Mouse (Mus musculus) thymus, adult 2 months (tissue): Measurements from ENCODE around the gene Kcne3. TPM values are rescaled to one million over a fixed set of nuclear protein-coding genes. Genes with fewer than 3 reads are reported as not detected.

Source experiments
- DNase-seq: peaks from one replicate; pipeline ENCODE4 v3.0.0; 2021
- H3K27ac ChIP-seq: fragments of 200-500 bp; 2 replicates; pipeline ENCODE4 v1.5.1; 2012; ENCODE audit warnings: low read length, control low read depth; ENCODE audit not compliant: control insufficient read depth, insufficient read depth
- H3K27me3 ChIP-seq: fragments of 200-500 bp; 2 replicates; pipeline ENCODE4 v1.6.1; 2012; ENCODE audit warnings: mild to moderate bottlenecking, low read length, moderate library complexity, mixed read lengths; ENCODE audit not compliant: control insufficient read depth, insufficient read depth
- H3K36me3 ChIP-seq: fragments of 200-500 bp; 2 replicates; pipeline ENCODE4 v1.6.1; 2012; ENCODE audit warnings: mild to moderate bottlenecking, low read length, moderate library complexity; ENCODE audit not compliant: control insufficient read depth, insufficient read depth
- H3K4me1 ChIP-seq: fragments of 200-500 bp; replicated peaks from 2 replicates; pipeline ENCODE4 v1.6.1; 2012; ENCODE audit warnings: low read length; ENCODE audit not compliant: control insufficient read depth, insufficient read depth
- H3K4me3 ChIP-seq: fragments of 200-500 bp; 2 replicates; pipeline ENCODE4 v1.5.1; 2012; ENCODE audit warnings: mild to moderate bottlenecking, low read length, control low read depth, moderate library complexity; ENCODE audit not compliant: control insufficient read depth, insufficient read depth
- CTCF ChIP-seq: fragments of 200-500 bp; IDR thresholded peaks from 2 replicates; pipeline ENCODE4 v1.5.1; 2012; ENCODE audit warnings: mild to moderate bottlenecking, control low read depth, low read length, moderate library complexity, borderline replicate concordance; ENCODE audit not compliant: control insufficient read depth, poor library complexity, insufficient read depth; ENCODE audit errors: extremely low read depth
- POLR2A ChIP-seq: fragments of 200-500 bp; IDR thresholded peaks from 2 replicates; pipeline ENCODE4 v1.6.1; 2012; ENCODE audit warnings: mild to moderate bottlenecking, low read length, control low read depth, moderate library complexity; ENCODE audit not compliant: control insufficient read depth, poor library complexity, insufficient read depth; ENCODE audit errors: extremely low read depth
- WGBS: fragments of 180-500 bp; shearing (Covaris S2); methylation state at CpG from one replicate; pipeline ENCODE4 v1.1.7; 2018; 5-methylcytosine and 5-hydroxymethylcytosine counted together
- polyA plus RNA-seq: library from polyadenylated mRNA; depleted of rRNA; stranded (reverse); fragments of >200 nt; gene quantifications from 2 replicates; pipeline ENCODE4 v1.2.3, GENCODE M21; 2012

Gene Kcne3
- polyA plus RNA-seq, 1 experiment: 0.97 TPM

DNA sequence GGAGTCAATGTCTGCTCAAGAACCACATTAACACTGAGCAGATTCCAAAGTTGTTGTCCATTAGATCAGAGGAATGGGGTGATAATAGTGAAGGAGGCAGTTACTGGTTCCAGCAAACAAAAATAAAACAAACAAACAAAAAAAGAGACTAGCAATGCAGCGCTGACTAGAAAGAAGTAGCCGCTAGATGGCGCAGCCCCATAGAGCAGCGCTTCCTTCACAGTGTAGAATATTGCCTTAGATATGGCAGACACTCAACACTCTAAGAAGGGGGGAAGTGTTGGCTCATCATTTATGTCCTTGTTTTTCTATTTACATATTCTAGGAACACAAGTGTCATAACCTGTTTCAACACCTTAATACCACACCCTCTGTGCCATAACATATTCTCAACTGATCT is 14.5 kb downstream of the Kcne3 start:
- no peak for TF ChIP-seq POLR2A
- no peak for TF ChIP-seq CTCF
- DNase-seq: peak; percentile 63
- no peaks in the 10 kb centered on the region for H3K36me3 ChIP-seq
- no peak overlapping the region for H3K27ac ChIP-seq
- H3K4me1 ChIP-seq: no peaks in the 10 kb centered on the region
- 1% methylated on average over 4 of the region's 4 CpGs for WGBS
- no peak overlapping the region for H3K4me3 ChIP-seq
- no peaks in the 10 kb centered on the region for H3K27me3 ChIP-seq

GRCm38 (mm10) chr7:100201191-100201590 is 24.9 kb downstream of the Kcne3 start:
- H3K27ac ChIP-seq: no peak overlapping the region
- no peaks in the 10 kb centered on the region for H3K4me1 ChIP-seq
- 97% methylated on average over 3 of the region's 3 CpGs for whole genome bisulfite sequencing
- no peaks in the 10 kb centered on the region for H3K27me3 ChIP-seq
- no peak for TF ChIP-seq POLR2A
- TF ChIP-seq CTCF: no peak
- H3K4me3 ChIP-seq: no peak overlapping the region
- no peak for DNase-seq
- H3K36me3 ChIP-seq: no peaks in the 10 kb centered on the region

DNA sequence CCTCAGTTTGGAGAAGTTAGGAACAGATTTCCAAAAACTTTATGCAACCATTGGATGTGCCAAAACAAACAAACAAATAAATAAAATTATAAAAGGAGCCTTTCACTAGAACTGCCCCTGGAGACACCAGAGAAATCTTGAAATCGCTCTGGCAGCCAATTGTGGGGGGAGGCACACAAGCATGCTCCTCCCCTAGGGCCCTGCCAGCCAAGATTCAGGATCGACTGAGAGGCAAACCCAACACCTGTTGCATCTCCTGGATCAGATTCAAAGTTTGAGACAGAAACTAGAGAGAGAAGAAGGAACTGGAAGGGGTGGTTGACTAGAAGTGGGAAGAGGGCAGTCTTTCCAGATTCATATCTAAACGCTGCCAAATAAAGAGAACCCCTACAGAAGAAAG is 27.3 kb downstream of the Kcne3 start:
- TF ChIP-seq CTCF: no peak
- TF ChIP-seq POLR2A: no peak
- Histone ChIP-seq H3K27me3 (no peaks in the 10 kb centered on the region), H3K27ac (no peak overlapping the region), H3K4me1 (no peaks in the 10 kb centered on the region), H3K4me3 (no peak overlapping the region), H3K36me3 (no peaks in the 10 kb centered on the region)
- DNase-seq: no peak
- WGBS: 59% methylated on average over 3 of the region's 3 CpGs

- H3K36me3 ChIP-seq: no peaks in the 10 kb centered on the region
- no peak overlapping the region for H3K4me3 ChIP-seq
- WGBS: 87% methylated on average over 6 of the region's 6 CpGs
- H3K27me3 ChIP-seq: no peaks in the 10 kb centered on the region
- no peak overlapping the region for H3K27ac ChIP-seq
- no peak for DNase-seq
- no peak for TF ChIP-seq CTCF
- no peak for TF ChIP-seq POLR2A
- H3K4me1 ChIP-seq: no peaks in the 10 kb centered on the region
Observed at GRCm38 (mm10) chr7:100204871-100205270, 28.6 kb downstream of the Kcne3 start.

DNA sequence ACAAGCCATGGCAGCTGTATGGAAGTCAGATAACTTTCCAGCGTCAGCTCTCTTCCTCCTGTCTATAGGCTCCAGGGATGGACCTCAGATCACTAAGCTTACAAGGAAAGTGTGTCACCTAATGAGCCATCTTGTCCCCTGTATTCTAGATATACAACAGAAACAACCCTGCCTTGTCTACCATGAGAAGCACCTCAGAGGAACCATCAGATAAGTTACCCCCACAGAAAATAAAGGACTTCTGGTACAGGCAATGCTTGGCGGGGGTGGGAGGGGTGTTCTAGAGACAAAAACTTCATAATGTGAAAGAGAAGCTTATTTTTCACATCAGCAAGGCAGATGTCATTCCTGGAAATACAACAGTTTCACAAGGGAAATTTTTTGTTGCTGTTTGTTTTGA is 29.8 kb downstream of the Kcne3 start:
- 97% methylated on average over 2 of the region's 2 CpGs for WGBS
- Histone ChIP-seq H3K36me3 (no peaks in the 10 kb centered on the region), H3K4me1 (no peaks in the 10 kb centered on the region), H3K27me3 (no peaks in the 10 kb centered on the region), H3K27ac (no peak overlapping the region), H3K4me3 (no peak overlapping the region)
- DNase-seq: no peak
- TF ChIP-seq POLR2A (no peak), CTCF (no peak)

DNA sequence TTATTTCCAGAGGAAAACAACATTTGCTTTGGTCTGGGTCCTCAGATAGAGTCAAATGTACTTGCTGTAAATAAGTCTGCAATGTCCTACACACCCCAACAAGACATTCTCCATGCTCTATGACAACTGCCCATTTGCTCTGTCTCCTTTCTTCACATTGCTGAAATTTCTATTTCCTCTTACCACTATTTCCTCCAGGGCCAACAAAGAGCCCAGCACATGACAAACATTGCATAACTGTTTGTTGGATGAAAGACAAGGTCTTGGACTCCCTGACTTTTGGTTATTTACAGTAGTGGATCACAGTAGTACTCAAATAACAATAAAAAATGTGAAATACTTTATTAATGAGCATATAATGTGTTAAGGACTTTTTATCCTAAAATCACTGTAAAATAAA is 31.6 kb downstream of the Kcne3 start:
- H3K27ac ChIP-seq: no peak overlapping the region
- H3K4me1 ChIP-seq: no peaks in the 10 kb centered on the region
- no peak for TF ChIP-seq POLR2A
- no peak for TF ChIP-seq CTCF
- no peaks in the 10 kb centered on the region for H3K36me3 ChIP-seq
- DNase-seq: no peak
- no peaks in the 10 kb centered on the region for H3K27me3 ChIP-seq
- no peak overlapping the region for H3K4me3 ChIP-seq

DNA sequence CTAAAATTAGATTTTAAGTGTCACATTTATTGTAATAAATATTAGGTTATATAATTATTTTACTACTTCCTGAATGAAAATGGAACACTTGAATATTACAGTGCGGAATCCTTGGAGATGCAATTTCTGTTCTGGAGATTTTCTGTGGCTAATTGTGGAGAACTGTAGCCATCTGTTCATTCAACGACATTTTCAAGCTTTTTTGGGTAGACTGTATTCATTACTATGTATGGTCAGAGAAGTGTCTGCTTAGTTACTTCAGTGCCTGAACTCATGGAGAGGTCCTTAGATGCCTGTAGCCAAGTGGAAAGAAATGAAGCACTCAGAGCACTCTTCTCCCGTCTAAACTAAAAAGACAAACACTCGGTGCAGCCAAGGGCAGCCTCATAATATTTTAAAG is 38.0 kb downstream of the Kcne3 start:
- 89% methylated on average over 4 of the region's 4 CpGs for WGBS
- Histone ChIP-seq H3K36me3 (no peaks in the 10 kb centered on the region), H3K4me1 (no peaks in the 10 kb centered on the region), H3K4me3 (no peak overlapping the region), H3K27me3 (no peaks in the 10 kb centered on the region), H3K27ac (no peak overlapping the region)
- TF ChIP-seq POLR2A (no peak), CTCF (no peak)
- no peak for DNase-seq
